9 mouse cellular contexts compared by ENCODE assay signal in genomic region chr17:3224383-3225106, GRCm38 (mm10).
A peak's percentile ranks its signal among the peaks of the same experiment; 100 is the strongest.
DNase-seq lines count a peak whose midpoint lies in the region; ATAC-seq and TF ChIP-seq lines count a peak whose summit lies in the region.
"Had no signal": no experiment of that assay in that cellular context is flagged by ENCODE, and none has a peak within 500 bp of the region (broad histone marks: within the 10 kb centered on the region; RNA-seq: fewer than 3 reads in every experiment).

No protein-coding gene starts in this region.

- H3K4me1 ChIP-seq in forebrain, embryonic 11.5 days (replicated peaks; ENCODE audit: control insufficient read depth, insufficient read depth, low read length): no peaks in the 10 kb centered on the region
- no peaks in the 10 kb centered on the region for H3K4me1 ChIP-seq in heart, postnatal 0 days (ENCODE audit: control insufficient read depth, insufficient read depth)
- H3K4me1 ChIP-seq in liver, embryonic 15.5 days (replicated peaks): peaks cover 21% of the 10 kb centered on the region
- no peaks in the 10 kb centered on the region for H3K4me1 ChIP-seq in neural tube, embryonic 12.5 days
- H3K4me1 ChIP-seq in stomach, embryonic 16.5 days (ENCODE audit: control insufficient read depth, insufficient read depth, low read length): no peaks in the 10 kb centered on the region
- H3K4me1 ChIP-seq: embryonic facial prominence, embryonic 15.5 days had no signal

- H3K4me2 ChIP-seq in forebrain, embryonic 11.5 days (ENCODE audit: low read depth, low read length, severe bottlenecking): no peak overlapping the region
- no peak overlapping the region for H3K4me2 ChIP-seq in heart, postnatal 0 days (ENCODE audit: low read depth, low read length)
- no peak overlapping the region for H3K4me2 ChIP-seq in liver, embryonic 15.5 days
- H3K4me2 ChIP-seq in neural tube, embryonic 12.5 days (replicated peaks): no peak overlapping the region
- no peak overlapping the region for H3K4me2 ChIP-seq in stomach, embryonic 16.5 days (ENCODE audit: low read depth, low read length)
- H3K4me2 ChIP-seq: embryonic facial prominence, embryonic 15.5 days had no signal

- no peak overlapping the region for H3K4me3 ChIP-seq in forebrain, embryonic 11.5 days (ENCODE audit: low read depth, low read length)
- H3K4me3 ChIP-seq in heart, postnatal 0 days (ENCODE audit: low read depth, low read length): no peak overlapping the region
- H3K4me3 ChIP-seq in liver, embryonic 15.5 days (replicated peaks): no peak overlapping the region
- no peak overlapping the region for H3K4me3 ChIP-seq in neural tube, embryonic 12.5 days
- H3K4me3 ChIP-seq in stomach, embryonic 16.5 days (replicated peaks; ENCODE audit: low read length): no peak overlapping the region
- H3K4me3 ChIP-seq: embryonic facial prominence, embryonic 15.5 days had no signal

- no peak overlapping the region for H3K9ac ChIP-seq in forebrain, embryonic 11.5 days (ENCODE audit: low read length)
- no peak overlapping the region for H3K9ac ChIP-seq in heart, postnatal 0 days (replicated peaks; ENCODE audit: low read depth, low read length)
- no peak overlapping the region for H3K9ac ChIP-seq in liver, embryonic 15.5 days
- H3K9ac ChIP-seq in neural tube, embryonic 12.5 days: no peak overlapping the region
- no peak overlapping the region for H3K9ac ChIP-seq in stomach, embryonic 16.5 days (ENCODE audit: low read length)
- H3K9ac ChIP-seq: embryonic facial prominence, embryonic 15.5 days had no signal

- no peaks in the 10 kb centered on the region for H3K9me3 ChIP-seq in forebrain, embryonic 11.5 days (ENCODE audit: control insufficient read depth, low read length)
- no peaks in the 10 kb centered on the region for H3K9me3 ChIP-seq in heart, postnatal 0 days (replicated peaks; ENCODE audit: control insufficient read depth, low read length)
- H3K9me3 ChIP-seq in liver, embryonic 15.5 days (replicated peaks): no peaks in the 10 kb centered on the region
- no peaks in the 10 kb centered on the region for H3K9me3 ChIP-seq in neural tube, embryonic 12.5 days
- no peaks in the 10 kb centered on the region for H3K9me3 ChIP-seq in stomach, embryonic 16.5 days (replicated peaks; ENCODE audit: control insufficient read depth, low read length)
- H3K9me3 ChIP-seq: embryonic facial prominence, embryonic 15.5 days had no signal

- peak; percentile 88 for ATAC-seq in CD4-positive, CD25-positive, alpha-beta regulatory T cell, adult 4 months
- ATAC-seq in forebrain, embryonic 11.5 days (replicated peaks; ENCODE audit: low FRiP score): peak; percentile 83
- peak; percentile 84 for ATAC-seq in heart, postnatal 0 days (ENCODE audit: insufficient read depth, low read depth)
- ATAC-seq in liver, embryonic 15.5 days (ENCODE audit: insufficient read depth): peak; percentile 56
- 0 out of 2 replicates have a peak, but pooled peaks have one; percentile 63 for ATAC-seq in neural tube, embryonic 12.5 days (ENCODE audit: low FRiP score, low read depth)
- ATAC-seq in stomach, embryonic 16.5 days (ENCODE audit: insufficient read depth, low FRiP score): peak; percentile 69; the same call in 1 of the 2 replicates

- WGBS in forebrain, embryonic 11.5 days: 74% methylated on average over 4 of the region's 4 CpGs
- WGBS in heart, postnatal 0 days: 55% methylated on average over 4 of the region's 4 CpGs
- WGBS in liver, embryonic 15.5 days (ENCODE audit: insufficient replicate concordance): 35% methylated on average over 4 of the region's 4 CpGs
- 71% methylated on average over 4 of the region's 4 CpGs for WGBS in neural tube, embryonic 12.5 days
- WGBS in stomach, embryonic 16.5 days: 55% methylated on average over 4 of the region's 4 CpGs

- H3K27ac ChIP-seq in forebrain, embryonic 11.5 days (ENCODE audit: low read depth, low read length): no peak overlapping the region
- no peak overlapping the region for H3K27ac ChIP-seq in heart, postnatal 0 days (ENCODE audit: low read depth)
- H3K27ac ChIP-seq in liver, embryonic 15.5 days (replicated peaks): no peak overlapping the region
- no peak overlapping the region for H3K27ac ChIP-seq in neural tube, embryonic 12.5 days
- no peak overlapping the region for H3K27ac ChIP-seq in stomach, embryonic 16.5 days (ENCODE audit: low read length)
- H3K27ac ChIP-seq: embryonic facial prominence, embryonic 15.5 days had no signal

- no peaks in the 10 kb centered on the region for H3K36me3 ChIP-seq in forebrain, embryonic 11.5 days (ENCODE audit: control insufficient read depth, insufficient read depth, low read length)
- H3K36me3 ChIP-seq in heart, postnatal 0 days (replicated peaks; ENCODE audit: control insufficient read depth, insufficient read depth, low read length): no peaks in the 10 kb centered on the region
- no peaks in the 10 kb centered on the region for H3K36me3 ChIP-seq in liver, embryonic 15.5 days (replicated peaks)
- peaks cover 4% of the 10 kb centered on the region; the same call in 1 of the 2 replicates for H3K36me3 ChIP-seq in neural tube, embryonic 12.5 days
- H3K36me3 ChIP-seq in stomach, embryonic 16.5 days (ENCODE audit: control insufficient read depth, insufficient read depth, low read length): no peaks in the 10 kb centered on the region
- H3K36me3 ChIP-seq: embryonic facial prominence, embryonic 15.5 days had no signal

- no peak for TF ChIP-seq EP300 in heart, postnatal 0 days (IDR thresholded peaks at IDR 0.05; ENCODE audit: low read depth)

- peak; percentile 58 for DNase-seq in c-Kit-negative CD71-positive TER-119-positive erythroid progenitor cells, embryonic 14.5 days (ENCODE audit: low read depth, low spot score)
- DNase-seq in forebrain, embryonic 11.5 days (ENCODE audit: low spot score): peak; percentile 88
- peak; percentile 67 for DNase-seq in heart, postnatal 0 days (ENCODE audit: low spot score)
- peak; percentile 87 to 94 for DNase-seq in kidney, postnatal 25 days

- H3K27me3 ChIP-seq in forebrain, embryonic 11.5 days (ENCODE audit: control insufficient read depth, insufficient read depth, low read length): no peaks in the 10 kb centered on the region
- no peaks in the 10 kb centered on the region for H3K27me3 ChIP-seq in heart, postnatal 0 days (ENCODE audit: control insufficient read depth, insufficient read depth, low read length)
- no peaks in the 10 kb centered on the region for H3K27me3 ChIP-seq in liver, embryonic 15.5 days
- no peaks in the 10 kb centered on the region for H3K27me3 ChIP-seq in neural tube, embryonic 12.5 days (replicated peaks)
- H3K27me3 ChIP-seq in stomach, embryonic 16.5 days (ENCODE audit: control insufficient read depth, insufficient read depth, low read length): no peaks in the 10 kb centered on the region
- H3K27me3 ChIP-seq: embryonic facial prominence, embryonic 15.5 days had no signal

- TF ChIP-seq CTCF in heart, postnatal 0 days (IDR thresholded peaks at IDR 0.05; ENCODE audit: low read depth): peak; percentile 99
